Mouse (Mus musculus): ENCODE data around the gene Dll3. TPM values are rescaled to one million over a fixed set of nuclear protein-coding genes. Genes with fewer than 3 reads are reported as not detected.

Dll3 gene
- polyA plus RNA-seq, 1 experiment from 2014 or later: 22.2 TPM

- no peak overlapping the region for H3K9ac ChIP-seq
- H3K4me2 ChIP-seq: no peak overlapping the region
- H3K4me3 ChIP-seq: no peak overlapping the region
- 97% methylated on average over 2 of the region's 2 CpGs for WGBS
- no peak overlapping the region for H3K27ac ChIP-seq
- no peaks in the 10 kb centered on the region for H3K9me3 ChIP-seq (replicated peaks)
- H3K4me1 ChIP-seq: no peaks in the 10 kb centered on the region
- ATAC-seq: no peak
- H3K27me3 ChIP-seq: no peaks in the 10 kb centered on the region
- peaks cover 87% of the 10 kb centered on the region for H3K36me3 ChIP-seq (ENCODE audit: poor library complexity, severe bottlenecking)
Measured at GRCm38 (mm10) chr7:28328260-28328659, 26.2 kb upstream of the Dll3 start.

DNA sequence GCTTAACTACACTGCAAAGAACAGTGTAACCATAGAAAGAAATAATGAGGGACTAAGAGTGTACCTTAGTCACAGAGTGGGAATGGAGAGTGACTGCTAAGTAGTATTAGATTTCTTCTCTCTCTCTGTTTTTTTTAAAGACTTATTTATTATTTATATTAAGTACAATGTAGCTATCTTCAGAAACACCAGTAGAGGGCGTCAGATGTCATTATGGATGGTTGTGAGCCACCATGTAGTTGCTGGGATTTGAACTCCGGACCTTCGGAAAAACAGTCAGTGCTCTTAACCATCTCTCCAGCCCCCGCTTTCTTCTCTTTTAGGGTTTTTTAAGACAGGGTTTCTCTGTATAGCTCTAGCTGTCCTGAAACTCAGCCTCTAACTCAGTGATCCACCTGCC, 24.4 kb upstream of the Dll3 start:
- no peak overlapping the region for H3K4me3 ChIP-seq
- no peak overlapping the region for H3K4me2 ChIP-seq
- WGBS: 83% methylated on average over 4 of the region's 4 CpGs
- H3K36me3 ChIP-seq (ENCODE audit: poor library complexity, severe bottlenecking): peaks cover 100% of the 10 kb centered on the region
- H3K9ac ChIP-seq: no peak overlapping the region
- no peak overlapping the region for H3K27ac ChIP-seq
- H3K4me1 ChIP-seq: no peaks in the 10 kb centered on the region
- no peaks in the 10 kb centered on the region for H3K27me3 ChIP-seq
- no peak for ATAC-seq
- no peaks in the 10 kb centered on the region for H3K9me3 ChIP-seq (replicated peaks)

GRCm38 (mm10) chr7:28325293-28325692, 23.3 kb upstream of the Dll3 start:
- H3K4me3 ChIP-seq: no peak overlapping the region
- no peak overlapping the region for H3K9ac ChIP-seq
- H3K4me1 ChIP-seq: no peaks in the 10 kb centered on the region
- H3K36me3 ChIP-seq (ENCODE audit: poor library complexity, severe bottlenecking): peaks cover 100% of the 10 kb centered on the region
- H3K27ac ChIP-seq: no peak overlapping the region
- no peaks in the 10 kb centered on the region for H3K27me3 ChIP-seq
- H3K9me3 ChIP-seq (replicated peaks): no peaks in the 10 kb centered on the region
- no peak overlapping the region for H3K4me2 ChIP-seq
- no peak for ATAC-seq
- WGBS: 92% methylated on average over 8 of the region's 8 CpGs

- ATAC-seq: no peak
- Histone ChIP-seq H3K4me3 (no peak overlapping the region), H3K27ac (no peak overlapping the region), H3K9me3 (replicated peaks) (no peaks in the 10 kb centered on the region), H3K27me3 (no peaks in the 10 kb centered on the region), H3K9ac (no peak overlapping the region), H3K36me3 (ENCODE audit: poor library complexity, severe bottlenecking) (peaks cover 100% of the 10 kb centered on the region), H3K4me2 (no peak overlapping the region), H3K4me1 (no peaks in the 10 kb centered on the region)
- 94% methylated on average over 15 of the region's 15 CpGs for WGBS
Measured at GRCm38 (mm10) chr7:28321974-28322720, 20.1 kb upstream of the Dll3 start.

- Histone ChIP-seq H3K27ac (no peak overlapping the region), H3K4me1 (no peaks in the 10 kb centered on the region), H3K36me3 (ENCODE audit: poor library complexity, severe bottlenecking) (peaks cover 100% of the 10 kb centered on the region), H3K4me3 (no peak overlapping the region), H3K9me3 (replicated peaks) (no peaks in the 10 kb centered on the region), H3K9ac (no peak overlapping the region), H3K4me2 (no peak overlapping the region), H3K27me3 (no peaks in the 10 kb centered on the region)
- ATAC-seq: no peak
- WGBS: 94% methylated on average over 17 of the region's 17 CpGs
Measured at GRCm38 (mm10) chr7:28318714-28319113, 16.7 kb upstream of the Dll3 start.

DNA sequence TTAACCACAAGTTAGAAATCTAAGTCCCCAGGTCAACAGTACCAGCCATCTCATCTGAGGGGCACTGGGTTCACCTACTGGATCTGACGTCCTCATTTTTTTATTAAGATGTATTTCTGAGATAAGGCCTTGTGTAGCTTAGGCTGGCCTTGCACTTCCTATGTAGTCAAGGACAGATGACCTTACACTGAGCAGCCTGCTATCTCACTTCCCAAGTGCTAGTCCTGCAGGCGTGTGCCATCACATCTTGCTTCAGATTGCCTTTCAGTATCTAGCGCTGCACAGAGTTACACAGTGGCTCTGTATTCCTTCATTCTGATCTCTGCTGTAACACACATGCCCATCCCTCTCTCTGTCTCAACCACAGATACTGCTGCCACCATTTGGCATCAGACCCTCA, 16.0 kb upstream of the Dll3 start:
- Histone ChIP-seq H3K4me2 (no peak overlapping the region), H3K4me3 (no peak overlapping the region), H3K27me3 (no peaks in the 10 kb centered on the region), H3K4me1 (no peaks in the 10 kb centered on the region), H3K27ac (no peak overlapping the region), H3K9me3 (replicated peaks) (no peaks in the 10 kb centered on the region), H3K36me3 (ENCODE audit: poor library complexity, severe bottlenecking) (peaks cover 93% of the 10 kb centered on the region), H3K9ac (no peak overlapping the region)
- ATAC-seq: no peak
- WGBS: 88% methylated on average over 3 of the region's 3 CpGs

GRCm38 (mm10) chr7:28311926-28312543, 10.0 kb upstream of the Dll3 start, which contains the start of gene Timm50:
Timm50 (minus strand) TSS chr7:28312072.
- Histone ChIP-seq H3K9me3 (replicated peaks) (no peaks in the 10 kb centered on the region), H3K4me1 (peaks cover 30% of the 10 kb centered on the region), H3K4me2 (peak within 1 kb of the TSS; percentile 92), H3K36me3 (ENCODE audit: poor library complexity, severe bottlenecking) (peaks cover 65% of the 10 kb centered on the region), H3K4me3 (peak within 1 kb of the TSS; percentile 96), H3K9ac (peak within 1 kb of the TSS; percentile 93), H3K27me3 (no peaks in the 10 kb centered on the region), H3K27ac (peak within 1 kb of the TSS; percentile 66; the same call in 1 of the 2 replicates)
- ATAC-seq: peak; percentile 98
- WGBS: under 1% methylated on average over 45 of the region's 45 CpGs

- H3K9ac ChIP-seq: peak overlapping the region; percentile 93
- H3K4me2 ChIP-seq: peak overlapping the region; percentile 92
- peaks cover 65% of the 10 kb centered on the region for H3K36me3 ChIP-seq (ENCODE audit: poor library complexity, severe bottlenecking)
- H3K4me3 ChIP-seq: peak overlapping the region; percentile 96
- peak overlapping the region; percentile 66; the same call in 1 of the 2 replicates for H3K27ac ChIP-seq
- H3K9me3 ChIP-seq (replicated peaks): no peaks in the 10 kb centered on the region
- H3K4me1 ChIP-seq: peaks cover 30% of the 10 kb centered on the region
- H3K27me3 ChIP-seq: no peaks in the 10 kb centered on the region
- 7% methylated on average over 32 of the region's 35 CpGs for WGBS
- ATAC-seq: peak; percentile 71
Measured at GRCm38 (mm10) chr7:28311151-28311925, 9.3 kb upstream of the Dll3 start.

DNA sequence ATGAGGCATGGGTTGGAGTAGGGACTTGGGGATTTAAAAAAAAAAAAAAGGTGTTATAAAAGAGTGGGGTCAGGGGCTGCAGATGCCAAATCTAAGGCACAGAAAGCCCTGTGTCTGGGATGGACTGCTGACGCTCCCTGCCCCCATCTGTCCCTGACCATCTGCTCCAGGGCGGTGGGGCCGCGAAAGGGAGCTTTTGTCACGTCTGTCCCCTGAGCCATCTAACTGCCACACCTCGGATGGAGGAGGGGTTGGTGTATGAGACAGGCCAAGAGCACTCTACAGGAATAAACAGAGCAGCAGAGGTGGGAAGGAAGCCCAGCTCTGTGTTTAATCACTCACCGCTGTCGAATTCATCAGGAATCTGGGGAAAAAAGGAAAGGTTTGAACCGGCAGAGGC, 7.7 kb upstream of the Dll3 start:
- Histone ChIP-seq H3K27ac (peak overlapping the region; percentile 8; the same call in 1 of the 2 replicates), H3K27me3 (no peaks in the 10 kb centered on the region), H3K4me3 (no peak overlapping the region), H3K4me2 (peak overlapping the region; percentile 92; the same call in 1 of the 2 replicates), H3K36me3 (ENCODE audit: poor library complexity, severe bottlenecking) (peaks cover 65% of the 10 kb centered on the region), H3K4me1 (peaks cover 30% of the 10 kb centered on the region), H3K9ac (no peak overlapping the region), H3K9me3 (replicated peaks) (no peaks in the 10 kb centered on the region)
- no peak for ATAC-seq
- 74% methylated on average over 9 of the region's 9 CpGs for WGBS

DNA sequence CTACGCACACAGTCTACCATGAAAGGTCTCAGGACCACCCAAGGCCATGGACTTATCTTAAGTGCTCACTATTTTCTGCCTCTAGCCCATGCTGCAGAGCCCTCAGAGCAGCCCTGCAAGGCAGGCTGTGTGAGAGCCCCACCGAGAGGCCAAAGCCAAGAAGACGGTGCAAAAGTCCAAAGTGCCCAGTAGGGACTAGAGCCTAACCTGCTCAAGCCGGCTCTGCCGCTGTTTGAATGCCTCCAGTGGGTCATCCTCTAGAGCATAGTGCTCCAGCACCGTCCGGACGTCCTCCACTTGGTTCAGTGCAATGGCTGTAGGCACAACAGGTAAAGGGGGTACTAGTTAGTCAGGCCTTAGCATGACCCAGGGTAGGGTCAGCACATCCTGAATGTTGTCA, 4.2 kb upstream of the Dll3 start:
- H3K4me3 ChIP-seq: no peak overlapping the region
- H3K4me1 ChIP-seq: peaks cover 47% of the 10 kb centered on the region
- WGBS: 96% methylated on average over 8 of the region's 8 CpGs
- no peak overlapping the region for H3K9ac ChIP-seq
- no peak overlapping the region for H3K4me2 ChIP-seq
- ATAC-seq: no peak
- 0 out of 2 replicates have a peak, but pooled peaks cover 4% of the 10 kb centered on the region for H3K27me3 ChIP-seq
- no peak overlapping the region for H3K27ac ChIP-seq
- H3K36me3 ChIP-seq (ENCODE audit: poor library complexity, severe bottlenecking): peaks cover 59% of the 10 kb centered on the region
- H3K9me3 ChIP-seq (replicated peaks): no peaks in the 10 kb centered on the region

- Histone ChIP-seq H3K27me3 (0 out of 2 replicates have a peak, but pooled peaks cover 5% of the 10 kb centered on the region), H3K27ac (no peak overlapping the region), H3K4me1 (peaks cover 47% of the 10 kb centered on the region), H3K36me3 (ENCODE audit: poor library complexity, severe bottlenecking) (peaks cover 59% of the 10 kb centered on the region), H3K9me3 (replicated peaks) (no peaks in the 10 kb centered on the region), H3K4me3 (no peak overlapping the region), H3K9ac (no peak overlapping the region), H3K4me2 (no peak overlapping the region)
- 94% methylated on average over 10 of the region's 10 CpGs for WGBS
- ATAC-seq: no peak
Measured at GRCm38 (mm10) chr7:28305641-28306040, 3.6 kb upstream of the Dll3 start.
